Mouse (Mus musculus): ENCODE results near the gene Cdc42bpg. TPM values are rescaled to one million over a fixed set of nuclear protein-coding genes. Genes with fewer than 3 reads are reported as not detected.

Gene Cdc42bpg
- polyA plus RNA-seq, 1 experiment = 7.7 TPM

- Histone ChIP-seq H3K36me3 (ENCODE audit: control insufficient read depth, insufficient read depth, low read length) (peaks cover 5% of the 10 kb centered on the region; the same call in 1 of the 2 replicates), H3K4me3 (ENCODE audit: extremely low read depth, insufficient read depth, insufficient read length) (no peak overlapping the region), H3K27ac (ENCODE audit: insufficient read depth, low read length) (no peak overlapping the region), H3K27me3 (ENCODE audit: control insufficient read depth, insufficient read depth, low read length) (no peaks in the 10 kb centered on the region), H3K4me1 (ENCODE audit: control insufficient read depth, insufficient read depth, insufficient read length) (no peaks in the 10 kb centered on the region)
- TF ChIP-seq CTCF (IDR thresholded peaks at IDR 0.05; ENCODE audit: extremely low read depth, insufficient read depth, insufficient read length, insufficient replicate concordance) (no peak), POLR2A (IDR thresholded peaks at IDR 0.05; ENCODE audit: low read depth, low read length) (no peak)
- WGBS = 90% methylated on average over 8 of the region's 8 CpGs
- no peak for DNase-seq (ENCODE audit: low read depth in 1 of 2, low spot score in 2 of 2)
Observed at GRCm38 (mm10) chr19:6264945-6265344, 41.3 kb upstream of the Cdc42bpg start.

DNA sequence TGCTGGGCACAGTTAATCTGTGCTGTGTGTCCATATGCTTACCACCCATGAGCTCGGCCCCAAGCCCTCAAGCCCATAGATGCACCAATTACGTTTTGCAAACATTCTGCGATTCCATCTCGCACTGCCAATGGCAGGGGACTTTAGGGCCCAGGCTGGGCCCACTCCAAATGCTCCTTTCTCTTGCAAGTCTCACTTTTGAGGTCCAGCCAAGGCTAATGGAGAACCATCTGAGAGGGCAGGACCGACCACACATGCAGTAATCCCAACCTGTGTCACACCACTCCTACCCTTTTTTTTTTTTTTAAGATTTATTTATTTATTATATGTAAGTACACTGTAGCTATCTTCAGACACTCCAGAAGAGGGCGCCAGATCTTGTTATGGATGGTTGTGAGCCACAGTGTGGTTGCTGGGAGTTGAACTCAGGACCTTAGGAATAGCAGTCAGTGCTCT is 40.5 kb upstream of the Cdc42bpg start:
- no peak for TF ChIP-seq CTCF (IDR thresholded peaks at IDR 0.05; ENCODE audit: extremely low read depth, insufficient read depth, insufficient read length, insufficient replicate concordance)
- TF ChIP-seq POLR2A (IDR thresholded peaks at IDR 0.05; ENCODE audit: low read depth, low read length) = no peak
- WGBS = 79% methylated on average over 6 of the region's 6 CpGs
- Histone ChIP-seq H3K4me1 (ENCODE audit: control insufficient read depth, insufficient read depth, insufficient read length) (no peaks in the 10 kb centered on the region), H3K27ac (ENCODE audit: insufficient read depth, low read length) (no peak overlapping the region), H3K36me3 (ENCODE audit: control insufficient read depth, insufficient read depth, low read length) (peaks cover 4% of the 10 kb centered on the region; the same call in 1 of the 2 replicates), H3K27me3 (ENCODE audit: control insufficient read depth, insufficient read depth, low read length) (no peaks in the 10 kb centered on the region), H3K4me3 (ENCODE audit: extremely low read depth, insufficient read depth, insufficient read length) (no peak overlapping the region)
- DNase-seq (ENCODE audit: low read depth in 1 of 2, low spot score in 2 of 2) = no peak

DNA sequence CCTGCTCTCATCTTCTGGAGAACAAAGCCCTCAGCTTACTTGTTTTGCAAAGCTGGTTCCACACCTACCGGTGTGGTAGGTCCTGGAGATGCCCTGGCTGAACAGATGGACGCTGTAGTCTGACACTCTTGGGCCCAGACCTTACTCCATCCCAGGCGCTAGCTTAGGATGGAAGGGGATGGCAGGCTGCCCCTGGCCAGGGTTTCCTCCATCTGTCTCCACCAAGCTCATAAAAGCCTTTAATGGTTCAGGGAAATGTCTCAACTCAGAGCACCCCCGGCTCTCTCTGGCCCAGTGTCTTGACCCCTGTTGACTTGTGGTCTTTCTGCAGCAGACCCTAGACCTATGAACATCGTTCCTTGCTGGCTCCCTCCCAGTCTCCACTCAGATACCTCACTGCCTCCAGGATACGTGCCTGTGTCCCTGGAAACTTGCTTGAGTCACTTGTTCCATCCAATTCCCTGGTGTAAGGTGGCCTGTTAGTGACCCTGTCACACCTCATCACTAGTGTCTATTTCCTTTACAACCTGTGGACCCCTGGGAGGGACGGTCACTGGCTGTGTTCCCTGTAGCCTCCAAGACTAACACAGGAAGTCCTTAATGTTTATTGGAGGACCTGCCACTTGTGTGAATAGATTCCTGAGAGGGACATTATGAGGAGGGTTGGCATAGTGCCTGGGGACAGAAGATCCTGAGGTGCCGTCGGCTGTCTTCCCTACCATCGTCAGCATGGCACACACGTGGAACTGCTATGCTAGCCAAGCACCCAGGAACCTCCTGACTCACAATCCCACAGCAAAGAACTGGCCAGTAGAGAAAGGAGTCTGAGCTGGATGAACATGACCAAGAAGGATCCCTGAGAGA is 38.7 kb upstream of the Cdc42bpg start:
- H3K4me1 ChIP-seq (ENCODE audit: control insufficient read depth, insufficient read depth, insufficient read length) = no peaks in the 10 kb centered on the region
- no peak overlapping the region for H3K27ac ChIP-seq (ENCODE audit: insufficient read depth, low read length)
- no peak overlapping the region for H3K4me3 ChIP-seq (ENCODE audit: extremely low read depth, insufficient read depth, insufficient read length)
- 68% methylated on average over 11 of the region's 11 CpGs for WGBS
- no peaks in the 10 kb centered on the region for H3K36me3 ChIP-seq (ENCODE audit: control insufficient read depth, insufficient read depth, low read length)
- no peaks in the 10 kb centered on the region for H3K27me3 ChIP-seq (ENCODE audit: control insufficient read depth, insufficient read depth, low read length)
- DNase-seq (ENCODE audit: low read depth in 1 of 2, low spot score in 2 of 2) = no peak
- TF ChIP-seq CTCF (IDR thresholded peaks at IDR 0.05; ENCODE audit: extremely low read depth, insufficient read depth, insufficient read length, insufficient replicate concordance) (no peak), POLR2A (IDR thresholded peaks at IDR 0.05; ENCODE audit: low read depth, low read length) (no peak)

DNA sequence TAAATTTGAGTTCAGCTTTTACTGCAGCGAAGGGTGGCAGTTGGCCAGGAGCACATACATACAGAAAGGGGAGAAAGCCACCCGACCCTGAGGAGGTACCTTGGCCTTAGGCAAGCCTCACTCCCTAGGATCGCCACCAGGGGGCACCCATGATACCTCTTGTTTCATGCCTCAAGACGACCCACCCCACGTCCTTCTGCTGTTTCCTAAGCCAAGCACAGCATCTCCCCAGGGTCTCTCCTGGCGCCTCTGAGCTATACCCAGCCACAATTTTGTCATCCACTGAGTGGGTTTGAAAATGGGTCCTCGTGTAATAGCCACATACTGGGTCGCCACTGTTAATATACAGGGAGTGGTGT is 38.1 kb upstream of the Cdc42bpg start:
- no peaks in the 10 kb centered on the region for H3K4me1 ChIP-seq (ENCODE audit: control insufficient read depth, insufficient read depth, insufficient read length)
- WGBS = 13% methylated on average over 8 of the region's 8 CpGs
- H3K36me3 ChIP-seq (ENCODE audit: control insufficient read depth, insufficient read depth, low read length) = no peaks in the 10 kb centered on the region
- DNase-seq (ENCODE audit: low read depth in 1 of 2, low spot score in 2 of 2) = peak; percentile 77 to 82
- H3K4me3 ChIP-seq (ENCODE audit: extremely low read depth, insufficient read depth, insufficient read length) = no peak overlapping the region
- no peaks in the 10 kb centered on the region for H3K27me3 ChIP-seq (ENCODE audit: control insufficient read depth, insufficient read depth, low read length)
- TF ChIP-seq CTCF (IDR thresholded peaks at IDR 0.05; ENCODE audit: extremely low read depth, insufficient read depth, insufficient read length, insufficient replicate concordance) (peak; percentile 93), POLR2A (IDR thresholded peaks at IDR 0.05; ENCODE audit: low read depth, low read length) (no peak)
- H3K27ac ChIP-seq (ENCODE audit: insufficient read depth, low read length) = no peak overlapping the region

- H3K27me3 ChIP-seq (ENCODE audit: control insufficient read depth, insufficient read depth, low read length) = no peaks in the 10 kb centered on the region
- TF ChIP-seq CTCF (IDR thresholded peaks at IDR 0.05; ENCODE audit: extremely low read depth, insufficient read depth, insufficient read length, insufficient replicate concordance) (no peak), POLR2A (IDR thresholded peaks at IDR 0.05; ENCODE audit: low read depth, low read length) (no peak)
- no peak for DNase-seq (ENCODE audit: low read depth in 1 of 2, low spot score in 2 of 2)
- H3K4me1 ChIP-seq (ENCODE audit: control insufficient read depth, insufficient read depth, insufficient read length) = no peaks in the 10 kb centered on the region
- no peak overlapping the region for H3K27ac ChIP-seq (ENCODE audit: insufficient read depth, low read length)
- no peaks in the 10 kb centered on the region for H3K36me3 ChIP-seq (ENCODE audit: control insufficient read depth, insufficient read depth, low read length)
- WGBS = 78% methylated on average over 7 of the region's 7 CpGs
- no peak overlapping the region for H3K4me3 ChIP-seq (ENCODE audit: extremely low read depth, insufficient read depth, insufficient read length)
Observed at GRCm38 (mm10) chr19:6268670-6269132, 37.6 kb upstream of the Cdc42bpg start.

DNA sequence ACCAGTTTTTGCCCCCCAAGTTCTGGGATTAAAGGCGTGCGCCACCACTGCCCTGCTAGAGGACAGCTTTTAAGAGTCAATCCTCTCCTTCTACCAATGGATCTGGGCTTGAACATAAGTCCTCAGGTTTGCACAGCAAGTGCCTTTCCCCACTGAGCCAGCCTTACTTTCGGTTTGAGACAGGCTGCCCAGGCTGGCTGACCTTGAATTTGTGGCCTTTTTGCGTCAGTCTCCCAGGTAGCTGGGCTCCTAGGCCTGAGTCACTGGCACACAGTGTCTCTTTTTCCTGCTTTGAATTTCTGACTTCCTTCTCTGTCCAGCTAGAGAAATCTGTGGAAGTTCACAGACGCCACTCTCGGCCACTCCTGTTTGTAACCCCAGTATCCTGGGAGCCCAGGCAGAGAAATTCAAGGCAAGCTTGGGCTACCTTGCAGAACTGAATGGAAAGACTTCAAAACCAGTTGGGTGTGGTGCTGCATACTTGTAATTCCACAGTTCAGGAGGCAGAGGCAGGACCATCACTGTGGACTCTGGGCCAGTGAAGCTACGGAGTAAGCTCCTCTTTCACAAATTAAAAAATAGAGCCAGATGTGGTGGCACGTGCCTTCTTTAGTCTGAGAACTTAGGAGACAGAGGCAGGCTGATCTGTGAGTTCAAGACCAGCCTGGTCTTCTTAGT is 36.3 kb upstream of the Cdc42bpg start:
- DNase-seq (ENCODE audit: low read depth in 1 of 2, low spot score in 2 of 2) = no peak
- no peak for TF ChIP-seq POLR2A (IDR thresholded peaks at IDR 0.05; ENCODE audit: low read depth, low read length)
- no peak for TF ChIP-seq CTCF (IDR thresholded peaks at IDR 0.05; ENCODE audit: extremely low read depth, insufficient read depth, insufficient read length, insufficient replicate concordance)
- no peak overlapping the region for H3K27ac ChIP-seq (ENCODE audit: insufficient read depth, low read length)
- peaks cover 9% of the 10 kb centered on the region; the same call in 1 of the 2 replicates for H3K4me1 ChIP-seq (ENCODE audit: control insufficient read depth, insufficient read depth, insufficient read length)
- H3K4me3 ChIP-seq (ENCODE audit: extremely low read depth, insufficient read depth, insufficient read length) = no peak overlapping the region
- WGBS = 86% methylated on average over 8 of the region's 8 CpGs
- no peaks in the 10 kb centered on the region for H3K27me3 ChIP-seq (ENCODE audit: control insufficient read depth, insufficient read depth, low read length)
- no peaks in the 10 kb centered on the region for H3K36me3 ChIP-seq (ENCODE audit: control insufficient read depth, insufficient read depth, low read length)

Measured in spleen, adult 2 months (tissue).